Mouse (Mus musculus): ENCODE data around the gene Zfp689.

DNA sequence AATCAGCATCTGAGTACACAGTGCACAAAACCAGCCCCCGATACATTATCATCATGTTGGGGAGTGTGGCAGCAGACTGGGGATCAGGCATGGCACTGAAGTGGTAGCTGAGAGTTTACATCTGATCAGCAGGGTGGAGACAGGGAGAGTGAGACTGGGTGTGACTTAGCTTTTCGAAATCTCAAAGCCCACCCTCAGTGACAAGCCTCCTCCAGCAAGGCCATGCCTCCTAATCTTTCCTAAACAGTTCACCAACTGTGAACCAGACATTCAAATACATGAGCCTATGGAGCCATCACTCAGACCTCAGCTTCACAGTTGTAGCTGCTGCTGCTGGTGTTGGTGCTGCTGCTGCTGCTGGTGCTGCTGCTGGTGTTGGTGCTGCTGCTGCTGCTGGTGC is 37.5 kb downstream of the Zfp689 start:
- TF ChIP-seq HCFC1 (IDR thresholded peaks at IDR 0.05; ENCODE audit: borderline replicate concordance, insufficient read depth, low read length), result no peak
- TF ChIP-seq CHD2 (IDR thresholded peaks at IDR 0.05; ENCODE audit: low read depth, low read length), result no peak

All from ES-E14 (cell line).